Mouse (Mus musculus) limb, embryonic 13.5 days (tissue): ENCODE measurements at regions not wholly inside any gene's neighbourhood (a gene's known extent, or its start where the extent isn't known, plus 50 kb on each side); places are given as distances from the start of the nearest gene placed in this dataset.

Experiments used
- ATAC-seq: fragments of 200-750 bp; cut with Nextera tagmentation; 2 replicates; pipeline ENCODE4 v1.8.0; 2017; ENCODE audit warnings: low read depth, moderate number of reproducible peaks, moderate TSS enrichment; ENCODE audit not compliant: low FRiP score
- H3K27ac ChIP-seq: fragments of 300-500 bp; sonication (generic); 2 replicates; pipeline ENCODE4 v1.5.1; 2015; ENCODE audit warnings: inconsistent platforms, mild to moderate bottlenecking, moderate library complexity
- H3K27me3 ChIP-seq: fragments of 300-500 bp; sonication (generic); 2 replicates; pipeline ENCODE4 v1.6.1; 2015; ENCODE audit warnings: mild to moderate bottlenecking, inconsistent platforms
- H3K36me3 ChIP-seq: fragments of 300-500 bp; sonication (generic); 2 replicates; pipeline ENCODE4 v1.6.1; 2015; ENCODE audit warnings: inconsistent platforms, mild to moderate bottlenecking, moderate library complexity
- H3K4me1 ChIP-seq: fragments of 300-500 bp; sonication (generic); 2 replicates; pipeline ENCODE4 v1.6.1; 2015; ENCODE audit warnings: inconsistent platforms
- H3K4me2 ChIP-seq: fragments of 300-500 bp; sonication (generic); replicated peaks from 2 replicates; pipeline ENCODE4 v1.6.1; 2015; ENCODE audit warnings: inconsistent platforms, mild to moderate bottlenecking, moderate library complexity
- H3K4me3 ChIP-seq: fragments of 300-500 bp; sonication (generic); 2 replicates; pipeline ENCODE4 v1.5.1; 2015; ENCODE audit warnings: moderate library complexity, mild to moderate bottlenecking, inconsistent platforms
- H3K9ac ChIP-seq: fragments of 300-500 bp; sonication (generic); 2 replicates; pipeline ENCODE4 v1.6.1; 2015; ENCODE audit warnings: mild to moderate bottlenecking, inconsistent platforms
- H3K9me3 ChIP-seq: fragments of 300-500 bp; sonication (generic); 2 replicates; pipeline ENCODE4 v1.6.1; 2016; ENCODE audit warnings: inconsistent platforms
- WGBS: fragments of 180-500 bp; shearing (Covaris S2); methylation state at CpG from one replicate; pipeline ENCODE4 v1.1.7; 2015; 5-methylcytosine and 5-hydroxymethylcytosine counted together

DNA sequence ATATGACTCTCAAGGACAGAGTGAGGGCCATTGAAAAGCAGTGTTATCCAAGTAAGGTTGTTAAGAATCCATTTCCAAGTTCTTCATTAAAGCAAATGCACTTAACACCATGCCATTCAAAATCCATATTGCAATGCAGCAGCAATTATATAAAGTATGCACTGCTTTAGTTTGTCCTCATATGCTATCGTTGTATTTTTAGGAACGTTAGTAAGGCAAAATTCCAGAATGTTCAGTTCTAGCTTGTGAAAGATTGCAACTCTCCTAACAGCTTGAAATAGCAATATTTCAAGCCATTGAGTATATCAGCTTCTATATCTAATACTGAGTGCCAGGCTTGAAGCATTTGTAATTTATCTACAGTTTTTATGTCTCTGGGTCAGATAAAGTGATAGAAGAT is 1011.9 kb upstream of the Cdh9 start:
- H3K27me3 ChIP-seq, result no peaks in the 10 kb centered on the region
- H3K4me1 ChIP-seq, result no peaks in the 10 kb centered on the region
- H3K9ac ChIP-seq, result no peak overlapping the region
- H3K36me3 ChIP-seq, result no peaks in the 10 kb centered on the region
- WGBS, result 80% methylated on average over 2 of the region's 2 CpGs
- ATAC-seq, result no peak
- no peak overlapping the region for H3K4me3 ChIP-seq
- no peaks in the 10 kb centered on the region for H3K9me3 ChIP-seq
- H3K4me2 ChIP-seq, result no peak overlapping the region
- H3K27ac ChIP-seq, result no peak overlapping the region

DNA sequence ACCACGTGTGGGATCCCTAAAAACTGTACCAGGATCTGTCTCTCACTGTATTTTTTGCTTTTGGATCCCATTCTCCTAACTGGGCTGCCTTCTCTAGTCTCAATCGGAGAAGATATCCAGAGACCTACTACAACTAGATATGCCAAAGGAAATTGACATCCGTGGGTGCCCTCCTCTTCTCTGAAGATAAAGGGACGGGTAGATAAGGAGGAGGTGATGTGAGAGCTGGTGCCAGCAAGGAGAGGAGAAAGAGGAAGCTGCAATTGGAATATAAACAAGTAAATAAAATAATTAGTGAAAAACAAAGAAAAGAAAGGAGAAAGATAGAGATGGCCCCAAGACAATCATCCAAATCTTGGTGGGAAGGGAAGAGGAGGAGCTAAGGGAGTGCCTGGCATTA is 986.6 kb upstream of the Cdh9 start:
- 89% methylated on average over 4 of the region's 4 CpGs for WGBS
- 0 out of 2 replicates have a peak, but pooled peaks cover 3% of the 10 kb centered on the region for H3K9me3 ChIP-seq

DNA sequence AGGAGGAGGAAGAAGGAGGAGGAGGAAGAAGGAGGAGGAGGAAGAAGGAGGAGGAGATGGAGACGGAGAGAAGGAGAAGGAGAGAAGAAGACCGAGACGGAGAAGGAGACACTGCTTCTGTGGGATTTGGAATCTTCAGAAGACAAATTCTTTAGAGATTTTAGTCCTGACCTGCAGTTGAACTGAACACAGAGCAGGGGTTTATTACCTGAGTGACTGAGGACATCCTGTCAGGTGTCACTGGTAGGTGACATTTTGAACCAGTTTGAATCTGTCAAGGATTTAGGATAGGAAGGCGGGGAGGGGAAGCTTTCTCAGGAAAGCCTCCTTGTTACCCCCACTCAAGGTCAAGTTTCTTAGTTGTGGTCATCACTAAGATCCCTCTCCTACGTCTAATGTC is 985.5 kb upstream of the Cdh9 start:
- Histone ChIP-seq H3K4me1 (no peaks in the 10 kb centered on the region), H3K4me3 (no peak overlapping the region), H3K9me3 (0 out of 2 replicates have a peak, but pooled peaks cover 3% of the 10 kb centered on the region), H3K27me3 (no peaks in the 10 kb centered on the region), H3K27ac (no peak overlapping the region), H3K36me3 (no peaks in the 10 kb centered on the region), H3K4me2 (no peak overlapping the region), H3K9ac (no peak overlapping the region)
- no peak for ATAC-seq
- WGBS, result 76% methylated on average over 5 of the region's 5 CpGs

More for the DNA sequence above, 986.6 kb upstream of the Cdh9 start:
- no peaks in the 10 kb centered on the region for H3K36me3 ChIP-seq
- H3K4me2 ChIP-seq, result no peak overlapping the region
- no peak overlapping the region for H3K9ac ChIP-seq
- H3K4me1 ChIP-seq, result no peaks in the 10 kb centered on the region
- H3K4me3 ChIP-seq, result no peak overlapping the region
- H3K27ac ChIP-seq, result no peak overlapping the region
- H3K27me3 ChIP-seq, result no peaks in the 10 kb centered on the region
- no peak for ATAC-seq
